Mouse (Mus musculus) embryonic fibroblast, embryonic 13.5 days (primary cell): Measurements from ENCODE around the gene Kcnh4. TPM values are rescaled to one million over a fixed set of nuclear protein-coding genes. Genes with fewer than 3 reads are reported as not detected.

ENCODE experiments used
- H3K27ac ChIP-seq: 2 replicates; pipeline ENCODE4 v1.5.1; 2012; ENCODE audit warnings: low read length, control low read depth, inconsistent platforms; ENCODE audit not compliant: insufficient read depth
- H3K4me1 ChIP-seq: 2 replicates; pipeline ENCODE4 v1.6.1; 2011; ENCODE audit warnings: low read length; ENCODE audit not compliant: control insufficient read depth, insufficient read depth
- H3K4me3 ChIP-seq: 2 replicates; pipeline ENCODE4 v1.5.1; 2011; ENCODE audit warnings: mild to moderate bottlenecking, control low read depth, low read length; ENCODE audit not compliant: insufficient read depth
- CTCF ChIP-seq: IDR thresholded peaks from 2 replicates; pipeline ENCODE4 v1.5.1; 2011; ENCODE audit warnings: mild to moderate bottlenecking, control low read depth, low read length, moderate library complexity, borderline replicate concordance; ENCODE audit not compliant: insufficient read depth
- POLR2A ChIP-seq: IDR thresholded peaks from 2 replicates; pipeline ENCODE4 v1.6.1; 2011; ENCODE audit warnings: low read depth, mild to moderate bottlenecking, control low read depth, low read length, moderate library complexity
- polyA plus RNA-seq: library from polyadenylated mRNA; stranded (reverse); fragments of >200 nt; gene quantifications from 2 replicates; pipeline ENCODE4 v1.2.4, GENCODE M21; 2011; ENCODE audit warnings: low read depth; ENCODE audit not compliant: missing spikeins, insufficient read length

Kcnh4 gene
- polyA plus RNA-seq, 1 experiment, result not detected

- TF ChIP-seq POLR2A (no peak), CTCF (no peak)
- H3K4me3 ChIP-seq, result no peak overlapping the region
- H3K4me1 ChIP-seq, result peaks cover 5% of the 10 kb centered on the region; the same call in 1 of the 2 replicates
- H3K27ac ChIP-seq, result no peak overlapping the region
These were observed 56.8 kb downstream of the Kcnh4 start for GRCm38 (mm10) chr11:100702906-100703305.

- no peak overlapping the region for H3K4me3 ChIP-seq
- TF ChIP-seq CTCF, result peak; percentile 89
- 0 out of 2 replicates have a peak, but pooled peaks have one; percentile 30 for TF ChIP-seq POLR2A
These were observed 57.5 kb downstream of the Kcnh4 start for GRCm38 (mm10) chr11:100702081-100702851.

GRCm38 (mm10) chr11:100701301-100701700 lies 58.4 kb downstream of the Kcnh4 start:
- peaks cover 5% of the 10 kb centered on the region; the same call in 1 of the 2 replicates for H3K4me1 ChIP-seq
- H3K27ac ChIP-seq, result no peak overlapping the region
- TF ChIP-seq CTCF, result no peak
- TF ChIP-seq POLR2A, result no peak
- H3K4me3 ChIP-seq, result no peak overlapping the region

More at GRCm38 (mm10) chr11:100702081-100702851, 57.5 kb downstream of the Kcnh4 start:
- Histone ChIP-seq H3K4me1 (peaks cover 5% of the 10 kb centered on the region; the same call in 1 of the 2 replicates), H3K27ac (no peak overlapping the region; the same call in 1 of the 2 replicates)

- Histone ChIP-seq H3K4me1 (peaks cover 5% of the 10 kb centered on the region; the same call in 1 of the 2 replicates), H3K27ac (no peak overlapping the region), H3K4me3 (no peak overlapping the region)
- TF ChIP-seq POLR2A, result no peak
- no peak for TF ChIP-seq CTCF
These were observed 59.0 kb downstream of the Kcnh4 start for GRCm38 (mm10) chr11:100700710-100701109.

GRCm38 (mm10) chr11:100697921-100698320 lies 61.8 kb downstream of the Kcnh4 start:
- Histone ChIP-seq H3K4me3 (no peak overlapping the region), H3K4me1 (peaks cover 5% of the 10 kb centered on the region; the same call in 1 of the 2 replicates), H3K27ac (no peak overlapping the region)
- TF ChIP-seq CTCF (no peak), POLR2A (no peak)

GRCm38 (mm10) chr11:100694926-100695325 lies 64.8 kb downstream of the Kcnh4 start:
- Histone ChIP-seq H3K4me3 (no peak overlapping the region), H3K27ac (no peak overlapping the region), H3K4me1 (peaks cover 3% of the 10 kb centered on the region; the same call in 1 of the 2 replicates)
- TF ChIP-seq POLR2A (no peak), CTCF (peak; percentile 81)

GRCm38 (mm10) chr11:100693154-100693553 lies 66.6 kb downstream of the Kcnh4 start:
- Histone ChIP-seq H3K4me3 (no peak overlapping the region), H3K4me1 (peaks cover 3% of the 10 kb centered on the region; the same call in 1 of the 2 replicates), H3K27ac (no peak overlapping the region)
- TF ChIP-seq CTCF (no peak), POLR2A (no peak)

GRCm38 (mm10) chr11:100692164-100692616 lies 67.6 kb downstream of the Kcnh4 start, which contains the start of gene Zfp385c:
Zfp385c (minus strand) TSS chr11:100692455.
- no peak within 1 kb of the TSS; the same call in 1 of the 2 replicates for H3K4me3 ChIP-seq
- TF ChIP-seq CTCF (no peak), POLR2A (no peak)

GRCm38 (mm10) chr11:100690389-100690788 lies 69.4 kb downstream of the Kcnh4 start:
- H3K27ac ChIP-seq, result no peak overlapping the region

More at GRCm38 (mm10) chr11:100692164-100692616, 67.6 kb downstream of the Kcnh4 start, which contains the start of gene Zfp385c:
- Histone ChIP-seq H3K4me1 (peaks cover 3% of the 10 kb centered on the region; the same call in 1 of the 2 replicates), H3K27ac (no peak within 1 kb of the TSS)

More at GRCm38 (mm10) chr11:100690389-100690788, 69.4 kb downstream of the Kcnh4 start:
- Histone ChIP-seq H3K4me1 (peaks cover 3% of the 10 kb centered on the region; the same call in 1 of the 2 replicates), H3K4me3 (no peak overlapping the region)
- TF ChIP-seq CTCF, result no peak
- no peak for TF ChIP-seq POLR2A

Other genes with a start within 250 kb of the Kcnh4 start
- 111 and 143 TPM in 2 replicates for gene Acly, start 231.9 kb downstream of the Kcnh4 start, polyA plus RNA-seq
- gene Ttc25, start 214.3 kb downstream of the Kcnh4 start, polyA plus RNA-seq, result 0.20 TPM in 1 of 2 replicates, not detected in the other
- 10.1 and 10.6 TPM in 2 replicates for gene Cnp, start 185.0 kb downstream of the Kcnh4 start, polyA plus RNA-seq
- 29.2 and 29.9 TPM in 2 replicates for gene Nkiras2, start 140.7 kb downstream of the Kcnh4 start, polyA plus RNA-seq
- gene Dnajc7, start 139.8 kb downstream of the Kcnh4 start, polyA plus RNA-seq, result 214 and 225 TPM in 2 replicates
- 1.1 TPM in 1 of 2 replicates, not detected in the other for gene Zfp385c, start 67.5 kb downstream of the Kcnh4 start, polyA plus RNA-seq
- gene Dhx58, start 55.7 kb downstream of the Kcnh4 start, polyA plus RNA-seq, result 3.5 and 7.8 TPM in 2 replicates
- gene Kat2a, start 47.5 kb downstream of the Kcnh4 start, polyA plus RNA-seq, result 31.1 and 34.1 TPM in 2 replicates
- not detected in 2 replicates for gene Hspb9, start 46.1 kb downstream of the Kcnh4 start, polyA plus RNA-seq
- 163 and 168 TPM in 2 replicates for gene Rab5c, start 21.7 kb downstream of the Kcnh4 start, polyA plus RNA-seq
- not detected in 2 replicates for gene Hcrt, start 3.0 kb upstream of the Kcnh4 start, polyA plus RNA-seq
- gene Ghdc, start 11.0 kb upstream of the Kcnh4 start, polyA plus RNA-seq, result 8.6 and 12.8 TPM in 2 replicates
- 13.3 and 13.7 TPM in 2 replicates for gene Stat5b, start 90.8 kb upstream of the Kcnh4 start, polyA plus RNA-seq
- 11.5 and 12.4 TPM in 2 replicates for gene Stat5a, start 99.4 kb upstream of the Kcnh4 start, polyA plus RNA-seq
- gene Stat3, start 179.6 kb upstream of the Kcnh4 start, polyA plus RNA-seq, result 122 and 158 TPM in 2 replicates
- gene Cavin1, start 210.9 kb upstream of the Kcnh4 start, polyA plus RNA-seq, result 387 and 486 TPM in 2 replicates
- gene Atp6v0a1, start 249.5 kb upstream of the Kcnh4 start, polyA plus RNA-seq, result 43.7 and 50.7 TPM in 2 replicates